Mouse (Mus musculus): ENCODE results near the gene Vsig8.

Vsig8 gene

DNA sequence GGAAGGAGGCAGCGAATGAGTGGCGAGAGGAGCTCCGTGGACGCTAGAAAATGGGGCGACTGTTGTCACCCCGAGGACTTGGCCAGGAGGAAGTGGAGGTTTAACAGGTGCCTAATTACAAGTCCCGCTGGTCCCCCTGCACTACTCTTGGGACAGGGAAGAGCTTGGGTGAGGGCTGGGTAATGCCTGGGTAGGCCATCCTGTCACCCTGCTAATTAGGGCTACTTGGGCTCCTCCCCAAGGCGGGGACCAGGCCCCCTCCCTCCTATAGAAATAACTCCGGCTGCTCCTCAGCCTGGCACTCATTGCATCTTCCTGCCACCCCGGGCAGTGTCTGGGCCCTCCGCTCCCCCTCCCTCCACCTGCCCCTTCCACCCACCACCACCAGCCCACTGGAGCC, at the start of gene Vsig8:
Vsig8 (plus strand) TSS at position 301 of the 400 bp plus-strand sequence.
- no peak for DNase-seq (ENCODE audit: extremely low spot score, low read depth, low spot score)

DNA sequence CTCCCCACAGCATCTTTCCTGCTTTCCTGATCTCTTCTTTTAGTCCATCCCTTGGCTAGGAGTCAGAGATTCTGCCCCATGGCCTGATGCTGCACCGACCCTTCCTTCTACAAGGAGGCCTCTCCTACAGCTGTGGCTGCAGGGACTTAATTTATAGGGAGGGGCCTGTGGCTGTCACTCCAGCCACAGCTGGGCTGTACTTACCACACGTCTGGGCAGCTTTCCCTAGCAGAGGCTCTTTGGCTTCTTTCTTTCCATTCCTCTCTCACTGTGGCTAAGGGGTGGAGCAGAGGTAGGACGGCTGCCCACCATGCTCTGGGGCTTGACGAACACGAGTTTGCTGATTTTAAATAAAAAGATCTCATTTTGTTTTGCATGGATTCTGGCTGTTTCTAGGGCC, 48.7 kb upstream of the Vsig8 start:
- no peak for DNase-seq (ENCODE audit: extremely low spot score, low read depth, low spot score)

DNA sequence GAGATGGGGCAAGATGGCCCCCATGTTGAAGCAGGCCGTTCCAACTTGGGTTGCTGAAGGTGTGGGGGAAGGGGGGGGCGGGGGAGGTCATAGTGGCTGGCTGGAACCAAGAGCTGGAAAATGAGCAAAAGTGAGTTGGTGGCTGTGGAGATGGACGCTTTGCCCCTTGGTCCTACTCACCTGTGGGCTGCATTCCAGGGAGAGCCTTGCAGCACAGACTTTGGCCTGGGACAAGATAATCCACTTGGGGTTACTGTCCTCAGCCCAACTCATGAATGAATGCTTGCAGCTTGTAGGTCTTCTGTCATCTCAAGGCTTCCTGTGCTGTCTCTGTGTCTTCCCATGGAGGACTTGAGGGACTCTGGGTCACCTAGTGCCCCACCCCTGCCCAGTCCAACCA, 48.0 kb upstream of the Vsig8 start:
- no peak for DNase-seq (ENCODE audit: extremely low spot score, low read depth, low spot score)

DNA sequence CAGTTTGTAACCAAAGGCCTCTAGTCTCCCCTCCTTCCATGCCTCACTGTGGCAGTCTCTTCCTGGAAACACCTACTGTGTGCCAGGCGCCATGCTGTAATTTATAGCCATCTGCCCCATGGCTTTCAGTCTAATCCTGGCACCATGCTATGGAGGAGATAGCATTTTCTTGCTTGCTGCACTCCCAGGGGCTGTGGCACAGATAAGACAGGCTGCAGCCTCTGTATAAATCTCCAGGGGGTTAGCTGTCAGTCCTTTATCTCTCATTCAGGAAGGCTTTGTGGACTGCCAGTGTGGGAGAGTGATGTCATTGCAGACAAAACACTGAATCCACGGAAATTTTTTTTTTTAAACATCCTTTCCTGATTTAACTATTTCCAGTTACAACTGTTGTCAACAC, 47.6 kb upstream of the Vsig8 start:
- no peak for DNase-seq (ENCODE audit: extremely low spot score, low read depth, low spot score)

DNA sequence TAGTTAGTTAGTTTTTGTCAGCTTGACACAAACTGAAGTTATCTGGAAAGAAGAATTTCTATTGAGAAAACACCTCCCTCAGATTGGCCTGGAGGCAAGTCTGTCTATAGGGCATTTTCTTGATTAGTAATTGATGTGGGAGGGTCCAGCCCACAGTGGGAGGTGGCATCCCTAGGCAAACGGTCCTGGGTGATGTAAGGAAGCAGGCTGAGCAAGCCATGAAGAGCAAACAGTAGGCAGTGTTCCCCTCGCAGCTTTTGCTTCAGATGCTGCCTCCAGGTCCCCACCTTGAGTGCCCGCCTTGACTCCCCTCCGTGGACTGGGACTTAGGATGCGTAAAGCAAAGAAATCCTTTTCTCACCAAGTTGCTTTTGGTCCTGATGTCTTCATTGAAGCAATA, 46.5 kb upstream of the Vsig8 start:
- DNase-seq (ENCODE audit: extremely low spot score, low read depth, low spot score), result no peak

DNA sequence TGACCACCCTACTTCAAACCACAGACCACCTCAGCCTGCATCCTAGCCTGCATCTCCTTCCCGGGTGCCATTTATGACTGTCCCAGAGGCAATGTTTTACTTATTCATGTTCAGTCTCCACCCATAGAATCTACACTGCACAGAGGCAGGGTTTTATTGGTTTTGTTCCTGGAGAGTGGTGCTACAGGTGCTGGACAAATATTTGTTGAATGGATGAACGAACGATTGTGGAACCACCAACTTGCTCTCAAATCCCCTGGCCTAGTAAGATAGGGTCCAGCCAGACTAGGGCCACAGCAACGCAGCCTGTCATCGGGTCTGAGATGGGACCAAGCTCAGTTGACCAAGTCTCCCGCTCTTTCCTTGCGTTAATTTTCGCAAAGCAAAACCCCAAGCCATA, 45.8 kb upstream of the Vsig8 start:
- no peak for DNase-seq (ENCODE audit: extremely low spot score, low read depth, low spot score)

DNA sequence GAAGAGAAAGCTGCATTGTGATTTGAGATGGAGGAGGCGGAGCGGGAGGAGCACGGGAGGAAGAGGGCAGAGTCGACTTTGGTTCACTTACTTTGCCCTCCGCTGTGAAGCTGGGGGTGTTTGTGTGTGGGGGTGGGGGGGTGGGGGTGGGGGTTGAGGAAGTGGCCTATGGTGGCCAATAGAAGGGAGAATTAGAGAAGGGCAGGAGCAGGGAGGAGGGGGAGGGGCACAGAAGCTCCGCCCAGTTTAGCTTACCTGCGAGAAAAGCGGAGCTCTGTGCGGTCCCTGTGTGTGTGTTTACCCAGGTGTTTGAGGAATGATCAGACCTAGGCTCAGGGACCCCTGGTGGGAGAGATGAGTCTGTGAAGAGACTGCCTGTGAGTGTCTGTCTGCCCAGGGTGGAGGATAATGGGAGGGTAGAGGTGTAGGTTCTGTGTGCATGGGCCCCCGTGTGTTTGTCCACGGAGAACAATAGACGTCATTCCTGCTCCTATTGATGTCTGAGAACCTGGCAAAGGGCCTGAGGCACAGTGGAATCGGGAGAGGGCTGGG, 45.2 kb upstream of the Vsig8 start:
- DNase-seq (ENCODE audit: extremely low spot score, low read depth, low spot score), result no peak

DNA sequence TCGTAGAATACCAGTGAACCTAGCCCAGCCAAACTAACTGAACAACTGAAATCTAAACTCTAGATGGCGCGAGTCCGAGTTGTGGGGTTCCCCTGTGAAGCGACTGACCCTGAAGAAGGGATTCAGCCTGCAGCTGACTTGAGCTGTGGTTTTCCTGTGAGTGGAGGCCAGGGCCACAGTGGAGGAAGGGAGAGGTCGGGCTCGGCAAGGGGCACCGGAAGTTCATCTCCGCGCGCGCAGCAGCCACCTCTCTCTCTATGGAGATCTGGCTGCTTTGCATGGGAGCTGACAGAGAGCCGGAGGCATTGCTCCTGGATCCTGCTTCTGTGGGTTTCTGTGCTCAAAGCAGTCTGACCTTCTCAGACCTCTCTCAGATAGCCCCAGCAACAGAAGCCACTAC, 42.8 kb upstream of the Vsig8 start:
- no peak for DNase-seq (ENCODE audit: extremely low spot score, low read depth, low spot score)

DNA sequence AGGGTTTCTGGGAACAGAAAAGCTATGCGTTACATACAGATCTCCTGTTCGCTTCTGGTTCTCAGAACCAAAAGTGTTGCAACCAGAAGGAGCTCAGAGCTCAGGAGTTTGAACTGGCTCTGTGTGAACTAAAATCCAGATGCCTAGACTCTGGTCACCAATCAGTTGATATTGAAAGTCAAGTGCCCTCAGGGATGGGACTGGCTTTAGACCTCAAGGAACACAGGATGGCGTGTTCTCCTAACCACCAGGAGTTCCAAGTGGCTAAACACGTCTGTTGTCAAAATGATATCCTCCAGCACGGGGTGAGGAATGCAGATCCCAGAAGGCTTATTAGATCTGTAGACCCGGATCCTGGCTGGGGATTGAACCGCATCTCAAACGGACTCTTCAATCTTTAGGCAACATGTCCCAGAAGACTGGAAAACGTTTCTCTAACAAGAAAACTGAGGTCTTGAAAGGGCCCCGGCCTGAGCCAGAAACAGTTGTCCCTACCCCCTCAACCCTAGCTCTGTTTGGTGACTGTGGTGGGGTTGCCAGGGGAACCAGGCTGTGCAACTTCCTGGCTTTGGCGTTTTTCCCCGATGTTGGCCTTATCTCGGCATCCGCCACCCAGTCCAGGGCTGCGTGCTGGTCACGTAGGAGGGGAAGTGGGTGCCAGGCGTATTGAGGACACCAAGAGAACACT, 42.1 kb upstream of the Vsig8 start:
- DNase-seq (ENCODE audit: extremely low spot score, low read depth, low spot score), result no peak

DNA sequence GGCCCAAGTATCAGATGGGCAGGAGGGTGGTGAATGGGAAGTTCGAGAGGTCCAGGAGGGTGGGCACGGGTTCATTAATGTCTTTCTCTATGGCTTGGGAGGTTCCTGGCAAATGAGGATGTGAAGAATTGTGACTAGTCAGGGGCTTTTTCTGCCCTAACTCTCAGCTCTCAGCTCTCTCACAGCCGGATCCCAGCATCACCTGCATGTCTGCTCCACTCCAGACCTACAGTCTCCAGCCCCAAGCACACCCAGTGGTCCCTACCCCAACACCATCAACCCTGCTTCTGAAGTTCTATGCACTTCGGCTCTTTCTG, 41.6 kb upstream of the Vsig8 start:
- no peak for DNase-seq (ENCODE audit: extremely low spot score, low read depth, low spot score)

DNA sequence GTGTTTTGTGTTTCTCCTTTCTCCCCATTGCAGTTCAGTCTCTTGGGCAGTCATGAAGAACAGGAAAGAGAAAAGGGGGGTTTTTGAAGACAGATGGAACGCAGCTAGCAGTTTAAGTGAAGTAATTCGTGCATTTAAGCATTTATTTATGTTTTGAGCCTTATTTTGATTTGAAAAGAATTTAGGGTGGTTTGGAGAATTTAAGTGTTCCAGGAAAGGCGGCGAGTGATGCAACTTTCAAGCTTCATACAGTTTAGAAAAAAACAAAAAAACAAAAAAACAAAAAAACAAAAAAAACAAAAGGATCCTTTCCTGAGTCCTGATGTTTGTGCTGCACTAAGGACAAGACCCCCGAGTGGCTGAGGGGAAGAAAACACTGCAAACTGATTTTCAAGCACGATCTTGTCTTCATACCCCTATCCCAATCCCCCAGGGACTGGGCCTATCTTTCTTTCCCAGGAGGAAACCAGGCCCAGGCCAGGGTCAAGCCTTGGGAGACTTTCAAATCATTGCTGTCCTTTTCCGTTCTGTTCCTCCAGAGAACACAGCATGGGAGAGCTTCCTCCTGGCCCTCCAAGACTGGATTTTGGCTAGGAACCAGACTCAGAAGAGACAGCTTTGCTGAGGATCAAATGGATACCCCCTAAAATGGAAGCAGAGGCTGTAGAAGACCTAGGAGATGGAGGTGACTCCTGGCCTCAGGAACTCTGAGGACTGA, 41.0 kb upstream of the Vsig8 start:
- no peak for DNase-seq (ENCODE audit: extremely low spot score, low read depth, low spot score)

DNA sequence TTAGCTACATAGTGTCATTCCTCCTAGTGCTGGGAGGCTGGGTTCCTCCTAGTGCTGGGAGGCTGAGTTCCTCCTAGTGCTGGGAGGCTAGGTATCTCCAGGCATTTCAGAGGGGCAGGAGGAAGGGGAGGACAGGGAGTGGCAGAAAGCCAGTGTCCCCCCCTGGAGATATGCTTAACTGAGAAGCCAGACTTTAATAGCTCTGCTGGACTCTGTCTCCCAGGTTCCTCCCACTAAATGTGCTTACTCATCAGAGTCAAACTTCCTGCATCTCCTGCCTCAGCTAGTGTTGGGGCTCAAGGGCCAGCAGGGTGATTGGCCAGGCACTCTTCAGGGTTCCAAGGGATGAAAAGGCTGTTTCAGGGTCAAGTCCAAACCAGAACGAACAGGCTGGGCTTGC, 40.3 kb upstream of the Vsig8 start:
- no peak for DNase-seq (ENCODE audit: extremely low spot score, low read depth, low spot score)

DNA sequence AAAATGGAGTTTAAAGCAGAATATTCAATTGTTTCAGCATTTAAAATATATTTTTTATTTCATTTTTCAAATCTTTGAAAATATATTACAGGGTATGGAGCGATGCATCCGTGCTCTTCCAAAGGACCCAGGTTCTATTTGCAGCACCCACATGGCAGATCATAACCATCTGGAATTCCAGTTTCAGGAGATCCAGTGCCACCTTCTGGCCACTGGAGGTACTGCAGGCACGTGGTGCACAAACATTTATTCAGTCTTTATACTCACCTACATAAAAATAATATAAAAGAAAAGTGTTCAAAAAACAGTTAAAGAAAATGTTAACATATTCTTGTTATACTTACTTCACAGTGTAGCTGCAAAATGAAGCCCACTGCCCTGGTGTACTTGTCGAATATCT, 37.7 kb upstream of the Vsig8 start:
- DNase-seq (ENCODE audit: extremely low spot score, low read depth, low spot score), result no peak

DNA sequence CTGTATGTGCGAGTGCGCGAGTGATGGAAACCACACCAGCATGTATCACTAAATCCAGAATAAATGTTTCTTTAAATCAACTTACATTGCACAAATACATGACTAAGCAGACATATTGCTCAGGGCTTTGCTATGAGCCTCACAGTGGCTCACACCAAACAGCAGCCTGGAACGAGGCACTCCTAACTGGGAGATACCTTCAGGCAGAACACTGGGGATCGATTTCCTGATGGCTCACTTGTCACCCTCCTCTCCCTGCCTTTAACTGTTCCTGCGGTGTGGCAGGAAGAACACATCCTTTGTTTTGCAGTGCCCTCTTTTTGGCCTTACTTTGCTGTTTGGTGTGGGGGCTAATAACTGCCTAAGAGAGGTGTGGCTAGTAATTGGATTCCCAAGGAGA, 36.1 kb upstream of the Vsig8 start:
- no peak for DNase-seq (ENCODE audit: extremely low spot score, low read depth, low spot score)

DNA sequence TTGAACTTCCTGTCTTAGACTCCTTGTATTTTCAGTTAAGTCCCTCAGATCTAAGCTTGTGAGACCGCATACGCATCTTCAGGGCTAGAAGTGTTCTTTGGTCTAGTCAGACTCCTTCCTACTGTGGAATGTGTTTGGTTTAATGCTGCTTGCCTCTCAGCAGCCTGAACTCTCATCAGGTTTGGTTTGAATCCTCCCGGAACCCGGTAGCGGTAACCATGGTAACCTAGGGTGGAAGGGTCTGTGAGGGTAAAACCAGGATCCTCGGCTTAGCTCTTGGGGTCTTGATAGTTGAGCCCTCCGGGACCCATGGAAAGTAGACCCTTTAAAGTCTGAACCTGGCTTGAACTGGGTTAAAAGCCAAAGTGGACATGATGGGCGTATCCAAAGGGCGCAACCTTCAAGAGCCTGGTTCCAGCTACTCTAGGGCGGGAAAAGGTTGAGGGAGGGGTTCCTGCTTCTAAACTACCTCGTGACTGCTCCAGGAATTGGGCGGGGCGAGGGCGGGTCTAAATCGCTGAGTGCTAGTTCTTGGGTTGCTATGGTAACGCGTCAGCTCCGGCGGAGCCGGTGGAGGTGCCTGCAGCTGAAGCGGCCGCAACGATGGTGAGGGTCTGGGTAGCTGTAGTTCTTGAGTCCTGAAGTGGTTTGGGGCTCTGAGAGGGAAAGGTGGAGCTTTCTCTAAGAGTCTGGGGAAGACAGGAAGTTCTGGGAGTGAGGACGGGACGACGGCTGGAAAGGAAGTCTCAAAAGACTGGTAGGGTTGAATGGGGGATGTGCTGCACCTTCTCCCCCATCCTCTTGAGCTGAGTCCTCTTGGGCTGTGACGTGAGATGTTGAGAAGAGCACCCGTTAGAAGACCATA, 34.9 kb upstream of the Vsig8 start, which contains the start of gene Cfap45:
Cfap45 (plus strand) TSS at position 226 of the 865 bp plus-strand sequence.
- peak; percentile 94 for DNase-seq (ENCODE audit: extremely low spot score, low read depth, low spot score)

DNA sequence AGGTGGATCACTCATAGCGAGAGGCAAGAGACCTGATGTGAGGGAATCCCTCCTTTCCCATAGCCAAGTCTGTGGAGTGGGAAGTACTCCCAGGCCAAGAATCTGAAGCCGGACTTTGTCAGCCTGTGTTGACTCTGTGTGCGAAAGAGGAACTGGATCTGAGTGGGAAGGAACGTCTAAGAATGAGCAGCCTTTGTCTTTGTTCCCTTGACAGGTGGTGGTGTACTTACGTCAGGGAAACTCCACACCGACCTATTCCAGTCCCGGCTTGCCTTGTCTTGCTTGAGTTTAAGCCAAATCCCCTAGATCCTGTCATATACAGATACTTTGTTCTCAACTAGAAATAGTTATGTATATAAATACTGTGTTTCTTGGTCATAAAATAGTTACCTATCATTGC, 33.2 kb upstream of the Vsig8 start:
- DNase-seq (ENCODE audit: extremely low spot score, low read depth, low spot score), result no peak

DNA sequence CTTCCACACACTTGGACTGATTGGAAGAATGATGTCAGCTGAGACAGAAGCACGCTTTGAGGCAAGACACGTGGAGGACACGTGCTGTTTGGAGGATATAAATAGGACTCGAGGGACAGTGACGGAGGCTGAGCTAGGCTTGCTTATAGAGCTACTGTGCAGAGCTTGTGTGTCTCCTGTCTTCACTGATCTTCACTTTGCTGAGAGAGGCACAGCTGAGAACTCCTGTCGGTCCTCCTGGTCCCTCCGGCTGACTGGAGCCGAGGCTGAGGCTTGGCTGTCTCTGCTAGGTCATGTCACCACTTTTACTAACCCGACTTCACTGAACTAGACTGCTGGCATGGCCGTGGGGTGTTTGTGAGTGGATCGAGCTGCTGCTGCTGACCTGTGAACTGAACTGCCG, 32.0 kb upstream of the Vsig8 start:
- DNase-seq (ENCODE audit: extremely low spot score, low read depth, low spot score), result no peak

DNA sequence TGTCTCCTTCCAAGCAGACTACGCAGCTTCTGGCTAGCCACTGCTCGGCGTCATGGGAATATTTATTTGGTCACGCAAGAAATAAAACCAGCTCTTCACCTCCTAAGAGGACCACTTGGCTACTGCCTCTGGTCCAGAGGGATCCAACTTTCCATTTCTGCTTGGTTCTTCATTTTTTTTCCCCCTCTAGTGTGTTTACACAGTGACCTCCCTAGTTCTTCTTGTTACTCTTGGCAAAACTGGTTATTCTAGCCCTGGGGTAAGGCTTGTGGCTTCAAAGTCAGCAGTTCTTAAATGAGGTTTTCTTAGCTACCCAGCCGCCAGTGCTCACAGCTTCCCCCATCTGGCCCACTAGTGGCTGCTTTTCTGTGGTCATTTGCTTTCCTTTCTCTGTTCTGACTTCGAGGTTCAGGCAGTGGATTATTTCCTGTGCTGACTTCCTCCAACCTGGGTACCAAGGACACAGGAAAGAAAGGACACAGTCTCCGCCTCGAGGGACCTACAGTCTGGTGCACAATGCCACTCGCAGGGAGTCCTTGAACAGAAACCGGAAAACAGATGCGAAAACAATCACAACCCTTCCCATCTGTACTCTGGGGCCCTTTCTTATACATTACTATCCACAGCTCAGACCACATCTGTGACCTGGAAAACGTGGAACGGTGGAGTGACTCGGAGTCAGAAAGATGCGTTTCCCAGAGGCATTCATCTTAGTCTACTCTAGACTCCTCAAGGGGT, 30.5 kb upstream of the Vsig8 start:
- DNase-seq (ENCODE audit: extremely low spot score, low read depth, low spot score), result no peak

DNA sequence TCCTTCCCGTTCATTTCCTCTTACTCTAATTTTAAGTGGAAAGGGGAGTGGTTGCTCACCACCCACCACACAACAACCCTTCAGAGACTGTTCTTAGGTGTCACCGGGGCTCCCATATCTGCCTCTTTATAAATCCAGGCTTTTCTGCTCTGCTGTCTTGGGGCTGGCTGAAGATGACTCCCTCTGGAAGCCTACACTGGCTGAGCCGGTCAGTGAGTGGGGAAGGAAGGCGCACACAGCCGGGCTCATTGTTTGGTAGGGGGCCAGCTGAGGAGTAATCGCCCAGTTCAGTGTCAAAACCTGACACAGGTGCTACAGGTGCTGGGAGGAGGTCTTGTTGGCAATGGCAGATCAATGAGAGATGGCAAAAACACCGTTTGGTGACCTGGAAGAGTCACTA, 29.8 kb upstream of the Vsig8 start:
- DNase-seq (ENCODE audit: extremely low spot score, low read depth, low spot score), result no peak

DNA sequence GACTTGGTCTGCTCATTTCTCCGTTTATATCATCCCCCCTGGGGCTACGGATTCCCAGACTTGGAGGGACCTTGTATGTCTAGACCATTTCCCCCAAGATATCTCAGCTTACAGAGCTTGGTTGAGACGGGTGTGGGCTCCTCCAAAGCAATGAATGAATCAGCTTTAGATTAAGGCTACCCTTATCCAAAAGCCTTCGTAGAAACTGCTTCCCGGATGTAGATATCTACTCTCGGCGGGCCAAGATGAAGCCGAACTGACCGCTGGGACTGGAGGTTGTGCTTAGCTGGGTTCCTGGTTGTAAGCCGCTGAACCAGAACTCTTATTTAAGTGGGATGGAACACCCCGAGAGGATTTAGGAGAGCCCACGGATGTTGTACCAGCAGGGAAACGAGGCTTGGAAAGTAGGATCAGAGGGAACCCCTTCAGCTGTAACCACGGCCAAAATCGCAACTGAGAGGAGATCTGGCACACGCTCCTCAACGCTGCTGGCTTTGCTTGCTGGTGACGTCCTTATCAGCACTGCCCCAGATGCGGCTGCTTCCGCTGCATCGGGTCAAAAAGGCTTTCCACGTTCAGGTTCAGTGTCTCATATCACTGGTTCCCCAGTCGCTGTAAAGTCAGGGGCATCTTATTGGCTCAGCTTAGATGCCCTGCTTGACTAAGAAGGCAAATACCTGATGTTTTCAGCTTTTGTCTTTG, 29.2 kb upstream of the Vsig8 start:
- DNase-seq (ENCODE audit: extremely low spot score, low read depth, low spot score), result no peak
